Mouse (Mus musculus) limb, embryonic 15.5 days (tissue): Measurements from ENCODE around the gene Nudt17. TPM values are rescaled to one million over a fixed set of nuclear protein-coding genes. Genes with fewer than 3 reads are reported as not detected.

Experiments used
- ATAC-seq: fragments of 200-750 bp; cut with Nextera tagmentation; 2 replicates; pipeline ENCODE4 v1.8.0; 2017; ENCODE audit warnings: low read depth, moderate TSS enrichment; ENCODE audit not compliant: insufficient number of reproducible peaks, low FRiP score, low TSS enrichment
- H3K27ac ChIP-seq: fragments of 300-500 bp; sonication (generic); 2 replicates; pipeline ENCODE4 v1.5.1; 2015; ENCODE audit warnings: moderate library complexity, mild to moderate bottlenecking, inconsistent platforms
- H3K27me3 ChIP-seq: fragments of 300-500 bp; sonication (generic); 2 replicates; pipeline ENCODE4 v1.6.1; 2015; ENCODE audit warnings: inconsistent platforms
- H3K36me3 ChIP-seq: fragments of 300-500 bp; sonication (generic); 2 replicates; pipeline ENCODE4 v1.6.1; 2015; ENCODE audit warnings: inconsistent platforms
- H3K4me1 ChIP-seq: fragments of 300-500 bp; sonication (generic); 2 replicates; pipeline ENCODE4 v1.6.1; 2015; ENCODE audit warnings: inconsistent platforms
- H3K4me2 ChIP-seq: fragments of 300-500 bp; sonication (generic); 2 replicates; pipeline ENCODE4 v1.6.1; 2015; ENCODE audit warnings: mild to moderate bottlenecking, inconsistent platforms
- H3K4me3 ChIP-seq: fragments of 300-500 bp; sonication (generic); 2 replicates; pipeline ENCODE4 v1.5.1; 2015; ENCODE audit warnings: mild to moderate bottlenecking, inconsistent platforms
- H3K9ac ChIP-seq: fragments of 300-500 bp; sonication (generic); 2 replicates; pipeline ENCODE4 v1.6.1; 2015; ENCODE audit warnings: inconsistent platforms
- H3K9me3 ChIP-seq: fragments of 300-500 bp; sonication (generic); 2 replicates; pipeline ENCODE4 v1.6.1; 2016; ENCODE audit warnings: inconsistent platforms
- WGBS: fragments of 180-500 bp; shearing (Covaris S2); methylation state at CpG from one replicate; pipeline ENCODE4 v1.1.7; 2015; 5-methylcytosine and 5-hydroxymethylcytosine counted together
- polyA plus RNA-seq: library from polyadenylated mRNA; unstranded; fragments of >200 nt; fragmentation: Nextera tagmentation; extraction: Ambion mirVana; gene quantifications from 2 replicates; pipeline ENCODE4 v1.2.1, GENCODE M21; 2015

The Nudt17 gene
- polyA plus RNA-seq, 1 experiment from 2014 or later: 17.9 TPM

DNA sequence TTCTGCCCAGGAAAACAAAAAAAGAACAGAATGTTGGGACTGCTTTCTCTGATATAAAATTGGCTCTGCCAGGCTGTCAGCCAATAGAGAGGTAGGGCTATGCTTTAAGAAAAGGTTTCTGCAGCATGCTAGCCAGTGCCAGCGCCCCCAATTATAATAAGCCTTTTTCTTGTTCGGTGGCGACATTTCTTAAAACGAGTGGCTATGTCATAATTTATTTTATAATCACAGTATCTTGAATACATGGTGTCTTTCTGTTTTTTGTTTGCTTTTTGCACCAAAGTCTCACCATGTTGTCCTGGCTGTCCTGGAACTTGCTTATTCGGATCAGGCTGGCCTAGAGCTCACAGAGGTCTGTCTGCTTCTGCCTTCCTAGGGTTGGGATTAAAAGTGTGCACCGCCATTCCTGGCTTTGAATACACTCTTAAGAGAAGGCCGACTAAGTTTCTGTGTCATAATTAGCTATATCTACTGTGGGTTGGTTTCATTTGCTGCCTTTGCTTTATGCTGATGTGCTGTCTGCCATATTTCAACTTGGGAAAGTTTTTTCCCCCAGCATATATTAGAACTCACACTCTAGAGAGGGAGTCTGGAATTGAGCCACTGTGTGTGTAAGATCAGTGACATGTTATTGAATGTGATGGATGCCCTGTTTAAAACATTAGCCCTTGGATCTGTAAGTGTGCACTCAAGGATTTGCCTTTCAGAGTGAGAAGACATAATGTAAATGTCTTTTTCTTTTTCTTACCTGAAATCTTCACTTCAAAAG is 20.5 kb upstream of the Nudt17 start:
- H3K9me3 ChIP-seq: no peaks in the 10 kb centered on the region
- H3K27ac ChIP-seq: peak overlapping the region; percentile 92
- H3K4me2 ChIP-seq: peak overlapping the region; percentile 52
- no peaks in the 10 kb centered on the region for H3K27me3 ChIP-seq
- 43% methylated on average over 7 of the region's 7 CpGs for WGBS
- H3K4me3 ChIP-seq: peak overlapping the region; percentile 87
- 0 out of 2 replicates have a peak overlapping the region, but pooled peaks have one; percentile 73 for H3K9ac ChIP-seq
- H3K36me3 ChIP-seq: peaks cover 1% of the 10 kb centered on the region
- H3K4me1 ChIP-seq: peaks cover 14% of the 10 kb centered on the region
- ATAC-seq: no peak

DNA sequence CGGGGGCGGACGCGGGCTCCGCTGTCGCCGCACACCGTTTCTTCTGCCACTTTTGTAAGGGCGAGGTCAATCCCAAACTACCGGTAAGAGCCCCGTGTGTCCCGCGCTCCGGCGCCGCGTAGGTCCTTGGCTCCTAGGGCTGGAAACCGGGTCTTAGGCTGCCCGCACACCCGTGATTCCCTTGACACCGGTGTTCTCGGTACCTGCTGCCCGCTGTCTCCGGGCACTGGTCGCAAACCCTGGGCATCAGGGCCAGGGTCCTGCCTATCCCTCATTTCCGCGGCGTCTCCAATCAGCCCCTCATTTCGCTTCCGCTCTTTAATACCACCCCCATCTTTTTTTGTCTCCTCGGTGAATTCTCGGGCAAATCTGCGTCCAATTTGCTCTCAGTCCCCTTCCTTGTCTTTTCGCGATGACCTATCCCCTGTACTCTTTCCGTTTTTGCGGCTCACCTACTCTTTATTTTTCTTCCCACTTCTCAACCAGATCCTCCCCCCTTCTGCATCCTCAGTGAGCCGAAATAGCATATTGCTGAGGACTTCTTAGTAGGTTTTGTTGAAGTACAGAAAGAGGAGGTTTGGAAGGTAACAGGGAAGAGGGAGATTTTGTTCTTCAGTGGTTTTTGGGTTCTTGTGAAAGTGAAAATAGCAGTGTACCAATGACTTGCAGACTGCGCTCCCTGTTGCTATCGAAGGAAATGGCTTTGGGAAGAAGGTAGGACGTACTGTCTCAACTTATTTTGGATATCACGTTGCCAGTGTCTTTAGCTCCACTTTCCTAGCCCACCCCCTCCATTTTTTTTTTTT is 19.7 kb upstream of the Nudt17 start:
- Histone ChIP-seq H3K4me1 (peaks cover 14% of the 10 kb centered on the region), H3K9me3 (no peaks in the 10 kb centered on the region), H3K36me3 (peaks cover 9% of the 10 kb centered on the region), H3K9ac (peak overlapping the region; percentile 73), H3K27ac (peak overlapping the region; percentile 92), H3K4me2 (peak overlapping the region; percentile 52), H3K27me3 (no peaks in the 10 kb centered on the region), H3K4me3 (peak overlapping the region; percentile 87)
- under 1% methylated on average over 42 of the region's 42 CpGs for WGBS
- 0 out of 2 replicates have a peak, but pooled peaks have one; percentile 26 for ATAC-seq

DNA sequence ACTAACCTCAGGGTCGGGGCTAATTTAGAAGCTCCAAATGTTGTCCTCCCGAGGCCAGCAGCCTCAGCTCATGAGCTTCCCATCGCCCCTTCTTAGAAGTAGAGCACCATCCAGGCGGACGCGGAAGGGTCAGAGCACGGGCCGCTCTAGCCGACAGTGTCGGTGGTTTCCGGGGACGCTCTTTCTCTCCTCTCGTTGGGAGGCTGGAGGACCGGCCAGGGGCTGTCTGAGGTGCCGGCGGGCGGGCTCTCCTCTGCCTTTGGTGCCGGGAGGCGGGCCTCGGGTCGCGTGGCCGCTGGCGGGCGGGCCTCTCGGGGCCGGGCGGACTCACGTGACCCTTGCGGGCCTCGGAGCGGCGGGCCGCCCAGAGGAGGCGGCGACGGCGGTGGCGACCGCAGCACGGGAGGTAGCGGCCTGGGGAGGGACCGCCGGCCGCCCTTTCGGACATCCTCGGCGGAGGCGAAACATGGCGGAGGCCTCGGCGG is 19.0 kb upstream of the Nudt17 start, which contains the start of the genes Polr3c and Rnf115:
Polr3c (minus strand) TSS at position 286 of the 485 bp plus-strand sequence.
Rnf115 (plus strand) TSS at position 322 of the 485 bp plus-strand sequence.
- H3K4me1 ChIP-seq: peaks cover 14% of the 10 kb centered on the region
- under 1% methylated on average over 48 of the region's 52 CpGs for WGBS
- peak; percentile 96 for ATAC-seq

DNA sequence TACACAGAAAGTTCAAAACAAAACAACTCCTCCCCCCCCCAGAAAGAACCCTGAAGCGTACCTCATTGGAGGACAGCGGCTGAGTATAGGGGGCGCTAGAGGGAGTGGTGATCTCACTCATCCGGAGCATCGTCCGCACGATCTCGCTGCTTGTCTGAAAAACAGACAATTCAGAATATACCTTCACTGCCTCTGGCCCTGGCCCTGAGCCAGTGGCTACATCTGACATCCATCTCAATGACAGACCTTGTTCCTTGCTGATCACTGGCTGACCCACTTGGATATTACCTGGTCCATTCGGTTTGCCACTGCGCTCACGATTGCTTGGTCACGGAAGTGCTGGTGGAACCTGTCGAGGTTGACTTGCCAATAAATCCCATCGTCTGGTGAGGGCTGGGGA is 10.8 kb upstream of the Nudt17 start:
- Histone ChIP-seq H3K9ac (no peak overlapping the region), H3K27ac (no peak overlapping the region), H3K4me2 (no peak overlapping the region), H3K27me3 (no peaks in the 10 kb centered on the region), H3K9me3 (no peaks in the 10 kb centered on the region), H3K36me3 (peaks cover 64% of the 10 kb centered on the region), H3K4me1 (no peaks in the 10 kb centered on the region), H3K4me3 (no peak overlapping the region)
- 43% methylated on average over 14 of the region's 14 CpGs for WGBS
- no peak for ATAC-seq

More for the DNA sequence above, 19.0 kb upstream of the Nudt17 start, which contains the start of the genes Polr3c and Rnf115:
- peak within 1 kb of the TSS; percentile 92 for H3K27ac ChIP-seq
- peak within 1 kb of the TSS; percentile 73 for H3K9ac ChIP-seq
- H3K4me3 ChIP-seq: peak within 1 kb of the TSS; percentile 87
- no peaks in the 10 kb centered on the region for H3K27me3 ChIP-seq
- H3K9me3 ChIP-seq: no peaks in the 10 kb centered on the region
- peak within 1 kb of the TSS; percentile 52 for H3K4me2 ChIP-seq
- H3K36me3 ChIP-seq: peaks cover 16% of the 10 kb centered on the region

DNA sequence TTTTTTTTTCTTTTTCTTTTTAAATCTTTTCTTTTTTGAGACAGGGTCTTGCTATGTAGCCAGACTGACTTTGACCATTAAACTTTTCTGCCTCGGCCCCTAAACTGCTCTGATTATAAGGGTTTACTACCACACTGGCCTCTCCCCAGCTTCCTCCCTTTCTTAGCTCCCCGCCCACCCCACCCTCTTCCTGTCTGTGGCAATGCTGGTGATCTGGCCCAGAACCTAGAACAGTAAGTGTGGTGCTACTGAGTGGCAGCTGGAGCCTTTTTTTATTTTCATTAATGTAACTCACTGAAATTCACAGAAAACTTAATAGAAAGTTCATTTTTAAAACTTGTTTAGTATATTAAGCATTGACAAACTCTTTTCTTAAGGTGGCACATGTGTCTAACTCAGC is 7.5 kb upstream of the Nudt17 start:
- Histone ChIP-seq H3K36me3 (peaks cover 65% of the 10 kb centered on the region), H3K4me3 (no peak overlapping the region), H3K9me3 (no peaks in the 10 kb centered on the region), H3K27ac (no peak overlapping the region), H3K4me1 (no peaks in the 10 kb centered on the region), H3K9ac (no peak overlapping the region), H3K4me2 (no peak overlapping the region), H3K27me3 (no peaks in the 10 kb centered on the region)
- WGBS: 70% methylated on average over 2 of the region's 2 CpGs
- ATAC-seq: no peak

DNA sequence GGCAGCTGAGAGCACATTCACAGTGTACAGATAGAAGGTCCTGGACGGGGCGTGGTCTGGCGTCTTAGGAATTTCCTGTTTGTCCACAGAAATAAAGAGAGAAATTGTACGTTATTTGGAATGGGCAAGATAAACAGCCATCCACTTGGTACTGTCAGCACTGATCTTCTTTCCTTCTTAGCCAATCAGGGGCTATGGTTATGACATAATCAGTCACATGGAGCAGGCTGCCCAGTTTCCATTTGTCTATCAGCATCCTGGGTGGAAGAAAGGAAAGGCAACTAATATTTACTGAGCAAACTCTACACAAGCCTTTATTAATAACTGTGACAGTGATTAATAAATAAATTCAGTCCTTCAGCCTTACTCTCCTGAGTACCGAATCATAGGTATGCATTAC is 5.9 kb upstream of the Nudt17 start:
- H3K4me3 ChIP-seq: no peak overlapping the region
- WGBS: 83% methylated on average over 5 of the region's 5 CpGs
- H3K4me2 ChIP-seq: no peak overlapping the region
- H3K27ac ChIP-seq: no peak overlapping the region
- no peak overlapping the region for H3K9ac ChIP-seq
- no peaks in the 10 kb centered on the region for H3K4me1 ChIP-seq
- no peak for ATAC-seq
- peaks cover 71% of the 10 kb centered on the region for H3K36me3 ChIP-seq
- no peaks in the 10 kb centered on the region for H3K27me3 ChIP-seq
- H3K9me3 ChIP-seq: no peaks in the 10 kb centered on the region

DNA sequence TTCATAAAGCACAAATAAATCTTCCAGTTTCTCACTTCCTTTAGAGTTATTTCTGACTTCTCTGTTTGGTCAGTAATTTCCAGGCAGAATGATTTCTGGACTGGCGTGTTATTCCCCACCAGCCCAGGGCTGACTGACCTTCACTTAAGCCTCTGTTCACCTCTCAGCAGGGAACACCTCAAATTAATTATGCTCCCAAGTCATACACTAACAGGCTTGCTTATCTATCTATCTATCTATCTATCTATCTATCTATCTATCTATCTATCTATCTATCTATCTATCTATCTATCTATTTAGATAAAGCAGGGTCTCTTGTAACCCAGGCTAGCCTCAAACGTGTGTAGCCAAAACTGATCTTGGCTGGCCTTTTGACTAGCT is 312 bp upstream of the Nudt17 start:
- Histone ChIP-seq H3K4me2 (0 out of 2 replicates have a peak overlapping the region, but pooled peaks have one; percentile 97), H3K9ac (no peak overlapping the region), H3K27me3 (0 out of 2 replicates have a peak, but pooled peaks cover 4% of the 10 kb centered on the region), H3K36me3 (peaks cover 61% of the 10 kb centered on the region), H3K4me1 (peaks cover 11% of the 10 kb centered on the region), H3K4me3 (no peak overlapping the region), H3K27ac (no peak overlapping the region), H3K9me3 (no peaks in the 10 kb centered on the region)
- no peak for ATAC-seq
- whole genome bisulfite sequencing: 62% methylated on average over 2 of the region's 2 CpGs

DNA sequence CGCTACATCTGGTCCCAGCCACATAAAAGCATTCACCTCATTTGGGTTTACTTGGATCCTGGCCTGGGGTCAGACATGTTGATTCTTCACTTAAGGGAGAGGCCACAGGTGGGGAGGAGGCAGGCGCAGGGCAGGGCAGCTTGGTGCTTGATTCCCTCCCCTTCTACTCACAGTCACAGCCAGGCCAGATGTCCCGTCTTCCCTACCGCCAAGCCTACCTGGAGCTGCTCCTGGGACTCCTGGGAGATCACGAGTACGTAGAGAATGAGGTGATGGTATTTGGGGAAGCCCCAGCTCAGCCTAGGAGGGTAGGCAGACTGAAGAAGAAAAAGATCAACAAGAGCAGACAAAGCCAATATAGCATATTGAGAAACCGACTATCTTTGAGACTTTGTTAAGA is 1.4 kb downstream of the Nudt17 start:
- no peaks in the 10 kb centered on the region for H3K9me3 ChIP-seq
- H3K4me3 ChIP-seq: no peak overlapping the region
- 59% methylated on average over 7 of the region's 7 CpGs for WGBS
- H3K36me3 ChIP-seq: peaks cover 59% of the 10 kb centered on the region
- no peak overlapping the region for H3K9ac ChIP-seq
- no peak overlapping the region for H3K4me2 ChIP-seq
- H3K27ac ChIP-seq: no peak overlapping the region
- peaks cover 11% of the 10 kb centered on the region for H3K4me1 ChIP-seq
- no peak for ATAC-seq
- 0 out of 2 replicates have a peak, but pooled peaks cover 4% of the 10 kb centered on the region for H3K27me3 ChIP-seq

DNA sequence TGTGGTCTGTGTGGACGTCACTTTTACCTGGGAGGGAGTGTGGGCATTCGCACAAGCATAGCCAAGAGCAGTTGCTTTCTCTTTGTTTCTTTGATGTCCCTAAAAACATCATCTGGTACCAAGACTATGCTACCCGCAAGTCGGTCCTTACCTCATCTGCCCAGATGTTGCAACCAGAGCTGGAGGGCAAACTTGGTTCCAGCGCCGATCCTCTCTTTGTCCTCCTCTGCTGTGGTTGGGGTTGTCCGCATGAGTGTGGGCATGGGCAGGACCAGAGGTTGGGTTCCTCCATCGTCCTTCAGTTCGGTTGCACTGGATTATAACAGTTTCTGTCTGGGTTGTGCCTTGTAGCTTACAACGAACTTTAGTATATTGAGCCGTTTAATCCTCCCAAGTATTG is 2.1 kb downstream of the Nudt17 start:
- no peak overlapping the region for H3K27ac ChIP-seq
- H3K9ac ChIP-seq: no peak overlapping the region
- H3K4me2 ChIP-seq: no peak overlapping the region
- no peak for ATAC-seq
- H3K4me3 ChIP-seq: no peak overlapping the region
- 84% methylated on average over 11 of the region's 11 CpGs for WGBS
- peaks cover 11% of the 10 kb centered on the region for H3K4me1 ChIP-seq
- H3K9me3 ChIP-seq: no peaks in the 10 kb centered on the region
- H3K27me3 ChIP-seq: 0 out of 2 replicates have a peak, but pooled peaks cover 4% of the 10 kb centered on the region
- H3K36me3 ChIP-seq: peaks cover 59% of the 10 kb centered on the region

DNA sequence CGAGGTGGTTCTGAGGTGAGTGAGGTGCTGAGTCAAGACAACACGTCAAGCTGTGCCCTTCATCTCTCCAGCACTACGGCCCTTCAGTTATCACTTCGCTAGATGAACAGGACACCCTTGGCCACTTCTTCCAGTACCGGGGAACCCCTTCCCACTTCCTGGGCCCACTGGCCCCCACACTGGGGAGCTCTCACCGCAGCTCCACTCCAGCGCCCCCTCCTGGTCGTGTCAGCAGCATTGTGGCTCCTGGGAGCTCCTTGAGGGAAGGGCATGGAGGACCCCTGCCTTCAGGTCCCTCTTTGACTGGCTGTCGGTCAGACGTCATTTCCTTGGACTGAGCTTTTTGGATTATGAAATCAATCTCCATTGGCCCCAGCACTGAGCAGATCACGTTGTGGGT is 3.6 kb downstream of the Nudt17 start:
- no peak overlapping the region for H3K27ac ChIP-seq
- H3K9ac ChIP-seq: no peak overlapping the region
- no peak overlapping the region for H3K4me2 ChIP-seq
- no peaks in the 10 kb centered on the region for H3K9me3 ChIP-seq
- 68% methylated on average over 11 of the region's 11 CpGs for WGBS
- no peak overlapping the region for H3K4me3 ChIP-seq
- peaks cover 11% of the 10 kb centered on the region for H3K4me1 ChIP-seq
- no peak for ATAC-seq
- 0 out of 2 replicates have a peak, but pooled peaks cover 4% of the 10 kb centered on the region for H3K27me3 ChIP-seq
- H3K36me3 ChIP-seq: peaks cover 60% of the 10 kb centered on the region

DNA sequence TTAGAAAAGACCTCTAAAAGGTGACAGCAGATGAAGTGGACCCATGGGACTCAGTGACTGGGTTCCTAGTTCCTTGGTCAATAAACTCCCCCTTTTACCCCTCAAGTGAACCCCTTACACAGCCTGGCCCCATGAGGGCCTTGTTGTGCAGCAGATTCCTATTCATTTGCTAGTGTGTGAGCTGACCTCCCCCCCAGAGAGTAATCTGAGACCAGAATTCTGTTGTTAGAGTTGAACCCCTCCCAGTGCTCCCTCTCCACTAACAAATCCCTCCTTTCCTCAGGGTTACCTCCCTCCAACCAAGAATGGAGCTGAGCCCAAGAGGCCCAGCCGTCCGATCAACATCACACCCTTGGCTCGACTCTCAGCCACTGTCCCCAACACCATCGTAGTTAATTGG is 7.4 kb downstream of the Nudt17 start:
- Histone ChIP-seq H3K27ac (no peak overlapping the region), H3K9ac (no peak overlapping the region), H3K27me3 (no peaks in the 10 kb centered on the region), H3K9me3 (no peaks in the 10 kb centered on the region), H3K4me2 (no peak overlapping the region), H3K4me1 (peaks cover 19% of the 10 kb centered on the region), H3K4me3 (no peak overlapping the region), H3K36me3 (peaks cover 63% of the 10 kb centered on the region)
- 86% methylated on average over 4 of the region's 4 CpGs for WGBS
- ATAC-seq: no peak
